Mouse (Mus musculus): ENCODE data around the gene Krtap14.

Gene Krtap14

DNA sequence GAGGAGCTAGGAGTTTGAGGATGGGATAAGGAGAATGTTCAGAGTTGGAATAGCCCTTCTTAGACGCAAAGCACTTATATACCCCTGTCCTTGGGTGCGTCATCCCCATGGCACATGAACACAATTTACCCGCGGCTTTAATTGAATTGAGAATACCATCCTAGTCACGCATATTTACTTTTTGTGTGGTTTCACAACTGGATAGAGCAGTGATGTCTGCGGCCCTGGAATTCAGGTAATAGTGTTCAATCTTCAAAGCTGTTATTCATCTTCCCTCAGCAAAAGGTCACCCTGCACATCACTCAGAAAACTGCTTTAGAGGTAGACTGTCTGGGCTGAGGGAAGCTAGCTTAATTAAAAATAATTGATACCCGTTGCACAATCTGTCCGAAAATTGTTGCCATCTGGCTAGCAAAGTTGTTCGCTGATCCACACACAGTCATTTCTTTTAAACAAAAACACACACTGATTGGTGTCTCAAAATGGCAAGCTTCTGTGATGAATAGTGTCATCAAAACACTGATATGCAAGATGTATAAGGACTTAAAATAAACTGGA, at the start of gene Krtap14:
Gene Krtap14 (minus strand): TSS at position 51 of the 558 bp plus-strand sequence.
- DNase-seq: no peak

- DNase-seq: no peak
Observed at GRCm38 (mm10) chr16:88874169-88874568, 48.2 kb upstream of the Krtap14 start, which contains the start of gene Krtap19-2. Gene Krtap19-2 (minus strand): TSS chr16:88874269.

DNA sequence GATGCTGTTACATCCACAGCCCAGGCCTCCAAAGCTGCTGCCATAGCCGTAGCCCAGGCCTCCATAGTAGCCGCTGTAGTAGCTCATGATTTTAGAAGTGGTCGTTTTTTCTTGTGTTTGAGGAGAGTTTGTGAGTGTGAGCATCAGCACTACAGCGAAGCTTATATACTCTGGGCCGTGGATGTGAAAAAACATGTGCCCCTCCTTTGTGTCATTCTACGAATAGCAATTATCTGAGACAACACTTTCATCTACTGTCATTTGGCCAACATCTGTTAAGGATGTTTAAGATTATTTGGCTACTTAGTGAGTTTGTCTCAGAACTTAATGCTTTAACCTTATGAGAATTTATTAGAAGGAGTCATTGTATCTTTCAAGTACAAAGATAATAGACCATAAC, 43.4 kb upstream of the Krtap14 start, which contains the start of gene Krtap19-1:
Gene Krtap19-1 (minus strand): TSS at position 101 of the 400 bp plus-strand sequence.
- no peak for DNase-seq

- DNase-seq: no peak
Observed at GRCm38 (mm10) chr16:88864887-88865407, 39.0 kb upstream of the Krtap14 start.

DNA sequence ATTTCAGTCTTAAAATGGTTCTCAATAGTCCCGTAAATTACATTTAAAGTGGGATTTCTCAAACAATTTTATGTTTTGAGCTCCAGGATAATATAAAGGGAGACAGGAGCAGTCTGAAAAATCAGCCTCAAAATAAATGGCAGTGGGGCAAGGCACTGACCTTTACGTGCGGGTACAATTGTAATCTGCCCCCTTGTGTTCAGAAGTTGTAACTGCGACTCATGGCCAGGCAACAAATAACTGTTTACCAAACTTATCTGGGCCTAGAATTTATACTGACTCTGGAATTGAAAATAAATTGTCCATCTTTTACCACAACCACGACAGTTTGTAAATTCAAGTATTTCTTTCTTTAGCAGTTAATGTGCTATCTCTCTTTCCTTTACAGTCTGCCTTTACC, 25.5 kb upstream of the Krtap14 start:
- DNase-seq: peak in 1 of 2 experiments; percentile 45

DNA sequence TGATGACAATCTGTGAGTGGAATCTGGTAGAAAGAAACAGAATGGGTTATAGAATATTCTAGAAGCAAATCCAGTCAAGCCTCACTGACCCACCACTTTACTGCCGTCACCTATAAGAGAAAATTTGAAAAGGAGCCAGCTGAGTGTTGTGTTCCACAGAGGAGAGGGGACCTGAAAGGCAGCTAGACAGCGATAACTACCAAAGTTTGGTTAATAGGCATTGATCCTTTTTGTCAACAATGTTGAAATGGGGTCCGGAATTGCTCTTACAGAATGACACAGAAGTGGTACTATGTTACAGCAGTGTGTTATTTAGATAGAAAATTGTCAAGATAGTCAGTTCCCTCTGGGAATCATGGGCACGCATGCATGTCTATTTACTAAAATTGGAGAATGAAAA, 22.6 kb upstream of the Krtap14 start:
- no peak for DNase-seq

DNA sequence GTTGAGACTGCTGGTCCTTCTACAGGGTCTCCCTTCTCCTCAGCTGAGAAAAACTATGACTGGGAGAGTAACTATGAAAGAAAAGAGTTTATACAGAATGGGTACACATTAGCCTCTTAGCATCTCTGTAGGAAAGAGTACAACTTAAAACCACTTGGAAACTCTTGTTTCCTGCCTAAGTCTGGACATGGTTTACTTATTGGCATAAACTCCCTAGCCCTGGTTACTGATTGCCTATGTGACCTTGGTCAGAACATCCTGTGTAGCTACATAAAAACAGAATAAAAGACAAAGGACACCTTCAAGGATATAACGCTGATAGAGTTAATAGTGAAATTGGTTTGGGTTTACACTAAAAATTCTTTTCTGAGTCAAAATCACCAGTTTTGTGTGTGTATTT, 21.4 kb upstream of the Krtap14 start:
- peak in 1 of 2 experiments; percentile 6 for DNase-seq

DNA sequence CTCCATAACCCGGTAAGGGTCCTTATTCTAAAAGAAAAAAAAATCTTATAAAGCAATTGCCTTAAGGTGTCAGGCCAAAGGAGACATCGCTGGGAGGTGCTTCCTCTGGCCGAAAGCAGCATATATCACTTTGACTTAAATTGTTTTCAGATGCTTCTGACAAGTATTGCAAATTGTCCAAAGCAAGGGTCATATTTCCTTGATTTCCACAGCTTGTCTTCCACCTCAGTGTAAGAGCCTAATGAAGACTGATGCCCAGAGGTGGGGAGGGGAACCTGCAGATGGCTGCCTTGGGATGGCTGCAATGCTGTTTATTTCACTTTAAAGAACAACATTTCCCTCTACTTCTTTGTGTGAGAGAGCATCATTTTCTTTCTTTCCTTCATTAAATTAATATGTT, 1.0 kb upstream of the Krtap14 start:
- DNase-seq: no peak

DNA sequence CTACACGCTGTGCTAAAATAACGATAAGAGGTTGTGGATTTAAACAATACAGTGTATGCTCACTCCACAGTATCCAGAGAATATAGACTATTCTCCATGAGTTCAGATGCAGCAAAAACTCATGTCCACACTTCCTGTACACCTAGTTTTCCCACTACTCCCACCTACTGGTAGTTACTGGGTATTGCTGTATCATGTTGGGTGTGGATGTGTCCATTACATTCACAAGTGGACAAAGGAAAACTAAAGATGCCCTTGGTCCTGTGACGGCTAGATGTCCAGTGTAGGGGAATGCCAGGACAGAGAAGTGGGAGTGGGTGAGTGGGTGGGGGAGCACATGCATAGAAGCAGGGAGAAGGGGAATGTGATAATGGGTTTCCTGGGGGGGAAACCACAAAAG, 2.2 kb downstream of the Krtap14 start:
- DNase-seq: peak; percentile 32

GRCm38 (mm10) chr16:88820066-88820465, 5.9 kb downstream of the Krtap14 start, which contains the start of gene Krtap15:
Gene Krtap15 (plus strand): TSS chr16:88820215.
- peak in 1 of 2 experiments; percentile 35 for DNase-seq

- peak in 1 of 2 experiments; percentile 22 for DNase-seq
Observed at GRCm38 (mm10) chr16:88811827-88812226, 14.1 kb downstream of the Krtap14 start, which contains the start of gene Gm20741. Gene Gm20741 (minus strand): TSS chr16:88812220.

GRCm38 (mm10) chr16:88786786-88787185, 39.2 kb downstream of the Krtap14 start:
- DNase-seq: no peak

GRCm38 (mm10) chr16:88777596-88777995, 48.3 kb downstream of the Krtap14 start, which contains the start of gene Gm5965:
Gene Gm5965 (plus strand): TSS chr16:88777896.
- no peak for DNase-seq

DNA sequence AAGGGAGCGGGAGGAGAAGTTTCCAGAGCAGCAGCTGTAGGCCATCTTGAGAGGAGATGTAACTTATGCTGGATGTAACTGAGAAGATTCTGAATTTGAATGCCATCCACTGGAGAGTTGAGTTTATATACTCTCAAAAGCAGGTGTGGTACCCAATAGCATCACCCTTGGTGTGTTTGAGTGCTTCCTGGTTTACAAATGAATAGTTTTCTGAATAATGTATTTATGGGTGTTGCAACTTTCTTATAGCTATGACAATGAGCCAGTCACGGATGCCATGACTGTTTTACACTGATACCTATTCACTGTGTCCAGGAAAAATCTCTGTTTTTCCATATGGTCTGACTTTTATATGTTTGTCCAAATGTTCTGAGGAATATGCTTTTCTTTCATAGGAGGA, 51.8 kb downstream of the Krtap14 start, which contains the start of gene 2310057N15Rik:
Gene 2310057N15Rik (minus strand): TSS at position 101 of the 400 bp plus-strand sequence.
- no peak for DNase-seq

Data from kidney, postnatal 25 days (tissue).